ENCODE assay signal across 16 mouse cellular contexts in the genomic region with DNA sequence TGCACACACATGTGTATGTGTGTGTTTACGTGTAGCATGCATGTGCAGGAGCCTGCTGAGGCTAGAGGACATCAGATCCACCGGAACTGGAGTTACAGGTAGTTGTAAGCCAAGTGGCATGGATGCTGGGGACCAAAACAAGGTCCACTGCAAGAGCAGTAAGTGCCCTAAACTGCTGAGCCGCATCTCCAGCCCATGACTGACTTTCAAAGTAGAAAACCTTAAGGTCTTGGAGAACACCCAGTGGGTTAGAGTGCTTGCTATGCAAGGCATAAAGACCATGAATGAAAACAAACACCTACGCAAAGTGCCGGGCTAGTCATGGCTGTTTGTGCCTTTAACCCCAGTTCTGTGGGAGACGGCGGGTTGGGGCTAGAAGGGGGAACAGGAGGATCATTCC.
"Had no signal": no experiment of that assay in that cellular context is flagged by ENCODE, and none has a peak within 500 bp of the region (broad histone marks: within the 10 kb centered on the region; RNA-seq: fewer than 3 reads in every experiment).

No protein-coding gene starts in this region.

- DNase-seq: cerebellum, adult 8-10 months; cerebellum, adult 9-10 months; cerebellum, adult 9-11 months; cerebellum, postnatal 10 days; cerebellum, postnatal 14 days; cerebellum, postnatal 25 days; cerebellum, postnatal 36 days; embryo, embryonic 11 days; forebrain, postnatal 0 days; gastrocnemius, adult 2 months; gastrocnemius, postnatal 10 days; gastrocnemius, postnatal 14 days; gastrocnemius, postnatal 25 days; gastrocnemius, postnatal 36 days; heart, adult 18-20 months; heart, adult 2 months had no signal
